Mouse (Mus musculus) neural tube, embryonic 14.5 days (tissue): Measurements from ENCODE around the gene Nipa1. TPM values are rescaled to one million over a fixed set of nuclear protein-coding genes. Genes with fewer than 3 reads are reported as not detected.

Source experiments
- ATAC-seq: fragments of 200-750 bp; cut with Nextera tagmentation; 2 replicates; pipeline ENCODE4 v1.8.0; 2017; ENCODE audit warnings: low read depth, mild to moderate bottlenecking, moderate TSS enrichment, moderate library complexity
- H3K27ac ChIP-seq: fragments of 300-500 bp; sonication (generic); 2 replicates; pipeline ENCODE4 v1.5.1; 2014; ENCODE audit warnings: low read depth, mild to moderate bottlenecking, control low read depth, low read length, moderate library complexity, mixed read lengths
- H3K27me3 ChIP-seq: fragments of 300-500 bp; sonication (generic); 2 replicates; pipeline ENCODE4 v1.6.1; 2014; ENCODE audit warnings: low read length; ENCODE audit not compliant: control insufficient read depth, insufficient read depth
- H3K36me3 ChIP-seq: fragments of 300-500 bp; sonication (generic); 2 replicates; pipeline ENCODE4 v1.6.1; 2014; ENCODE audit warnings: low read length, mixed read lengths; ENCODE audit not compliant: control insufficient read depth, insufficient read depth
- H3K4me1 ChIP-seq: fragments of 300-500 bp; sonication (generic); 2 replicates; pipeline ENCODE4 v1.6.1; 2014; ENCODE audit warnings: low read length; ENCODE audit not compliant: control insufficient read depth, insufficient read depth
- H3K4me2 ChIP-seq: fragments of 300-500 bp; sonication (generic); 2 replicates; pipeline ENCODE4 v1.6.1; 2014; ENCODE audit warnings: mild to moderate bottlenecking, low read depth, low read length, control low read depth
- H3K4me3 ChIP-seq: fragments of 300-500 bp; sonication (generic); 2 replicates; pipeline ENCODE4 v1.5.1; 2014; ENCODE audit warnings: low read depth, low read length, control low read depth, mixed read lengths
- H3K9ac ChIP-seq: fragments of 300-500 bp; sonication (generic); replicated peaks from 2 replicates; pipeline ENCODE4 v1.6.1; 2014; ENCODE audit warnings: low read depth, mild to moderate bottlenecking, control low read depth, low read length, mixed read lengths
- H3K9me3 ChIP-seq: fragments of 300-500 bp; sonication (generic); 2 replicates; pipeline ENCODE4 v1.6.1; 2016; ENCODE audit warnings: low read length; ENCODE audit not compliant: control insufficient read depth
- WGBS: fragments of 180-500 bp; shearing (Covaris S2); extraction: QIAGEN DNeasy Blood & Tissue Kit; methylation state at CpG from one replicate; pipeline ENCODE4 v1.1.7; 2014; 5-methylcytosine and 5-hydroxymethylcytosine counted together
- polyA plus RNA-seq: library from polyadenylated mRNA; unstranded; fragments of >200 nt; fragmentation: Nextera tagmentation; extraction: Ambion mirVana; gene quantifications from 2 replicates; pipeline ENCODE4 v1.2.1, GENCODE M21; 2014

Nipa1 gene
- polyA plus RNA-seq, 1 experiment from 2014 or later: 23.9 TPM

DNA sequence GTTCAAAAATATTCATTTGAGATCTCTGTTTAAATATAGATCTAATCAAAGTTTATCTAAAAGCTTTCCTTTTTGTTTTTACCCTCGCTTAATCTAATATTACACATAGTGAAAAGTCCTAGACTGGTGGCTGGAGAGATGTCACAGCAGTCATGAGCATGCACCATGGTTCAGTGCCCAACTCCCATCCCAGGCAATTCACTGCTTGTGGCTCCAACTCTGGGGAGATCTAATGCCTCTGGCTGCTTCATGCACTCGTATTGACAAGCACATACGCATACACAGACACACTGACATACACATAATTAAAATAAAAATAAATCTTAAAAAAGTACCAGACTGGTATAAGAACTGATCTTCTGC is 24.5 kb upstream of the Nipa1 start:
- Histone ChIP-seq H3K4me2 (no peak overlapping the region), H3K4me1 (no peaks in the 10 kb centered on the region; the same call in 1 of the 2 replicates), H3K27me3 (no peaks in the 10 kb centered on the region), H3K9me3 (no peaks in the 10 kb centered on the region), H3K9ac (no peak overlapping the region), H3K4me3 (no peak overlapping the region), H3K36me3 (no peaks in the 10 kb centered on the region), H3K27ac (no peak overlapping the region)
- no peak for ATAC-seq
- WGBS: 78% methylated on average over 3 of the region's 3 CpGs

DNA sequence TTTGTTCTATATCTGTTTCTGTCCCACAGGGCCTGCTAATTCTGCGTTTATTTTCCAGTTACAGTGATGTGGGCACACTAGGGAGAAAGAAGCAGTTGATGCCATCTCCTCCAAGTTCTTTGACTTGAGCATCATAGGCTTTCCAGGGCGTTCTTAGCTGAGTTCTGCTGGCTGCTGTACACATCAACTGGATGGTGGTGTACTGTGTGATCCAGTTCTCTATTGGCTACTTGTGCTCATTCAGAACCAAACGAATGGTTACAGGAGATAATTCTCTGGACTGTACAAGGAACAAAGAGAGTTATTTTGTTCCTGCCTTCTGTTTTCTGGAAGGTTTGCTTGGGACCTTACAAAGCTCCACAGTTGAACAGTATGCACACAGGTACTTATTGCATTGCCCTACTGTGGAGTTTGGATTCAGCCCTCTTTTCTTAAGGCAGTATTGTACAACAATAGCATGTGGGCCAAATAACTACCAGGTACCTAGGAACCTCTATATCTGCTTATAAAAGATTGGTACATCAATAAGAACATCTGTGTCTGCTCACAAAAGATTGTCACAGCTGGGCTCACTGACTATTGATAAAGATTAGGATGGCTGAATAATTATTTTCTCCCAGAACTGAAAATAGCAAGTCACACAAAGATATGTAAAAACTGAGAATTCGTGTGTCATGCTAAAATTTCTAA is 24.0 kb upstream of the Nipa1 start:
- H3K9ac ChIP-seq: no peak overlapping the region
- no peaks in the 10 kb centered on the region for H3K36me3 ChIP-seq
- no peaks in the 10 kb centered on the region for H3K27me3 ChIP-seq
- no peak for ATAC-seq
- no peak overlapping the region for H3K4me3 ChIP-seq
- H3K9me3 ChIP-seq: no peaks in the 10 kb centered on the region
- no peak overlapping the region for H3K27ac ChIP-seq
- H3K4me1 ChIP-seq: no peaks in the 10 kb centered on the region
- no peak overlapping the region for H3K4me2 ChIP-seq
- 74% methylated on average over 4 of the region's 4 CpGs for WGBS

DNA sequence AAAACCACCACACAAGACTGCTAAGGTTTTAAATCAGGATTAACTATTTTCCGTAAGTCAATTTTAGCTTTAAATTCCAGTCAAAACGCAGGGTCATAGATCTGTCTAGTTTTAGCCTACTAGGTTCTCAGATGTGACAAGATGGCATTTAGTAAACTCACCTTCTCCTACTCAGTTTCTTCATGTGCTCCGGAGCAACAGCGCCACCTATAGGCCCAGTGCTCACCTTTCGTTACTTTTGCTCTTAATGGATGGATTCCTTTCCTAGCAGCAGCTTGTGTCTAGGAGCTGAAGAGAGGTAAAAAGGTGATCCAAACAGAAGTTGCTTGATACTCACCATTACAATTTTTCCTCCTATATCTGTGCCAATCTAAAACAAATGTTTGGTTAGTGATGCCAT is 22.6 kb upstream of the Nipa1 start:
- no peaks in the 10 kb centered on the region for H3K9me3 ChIP-seq
- WGBS: 12% methylated on average over 5 of the region's 5 CpGs
- H3K4me1 ChIP-seq: no peaks in the 10 kb centered on the region
- no peaks in the 10 kb centered on the region for H3K27me3 ChIP-seq
- H3K9ac ChIP-seq: no peak overlapping the region
- no peak overlapping the region for H3K4me2 ChIP-seq
- no peak overlapping the region for H3K27ac ChIP-seq
- no peak overlapping the region for H3K4me3 ChIP-seq
- no peaks in the 10 kb centered on the region for H3K36me3 ChIP-seq
- peak; percentile 58; the same call in 1 of the 2 replicates for ATAC-seq

DNA sequence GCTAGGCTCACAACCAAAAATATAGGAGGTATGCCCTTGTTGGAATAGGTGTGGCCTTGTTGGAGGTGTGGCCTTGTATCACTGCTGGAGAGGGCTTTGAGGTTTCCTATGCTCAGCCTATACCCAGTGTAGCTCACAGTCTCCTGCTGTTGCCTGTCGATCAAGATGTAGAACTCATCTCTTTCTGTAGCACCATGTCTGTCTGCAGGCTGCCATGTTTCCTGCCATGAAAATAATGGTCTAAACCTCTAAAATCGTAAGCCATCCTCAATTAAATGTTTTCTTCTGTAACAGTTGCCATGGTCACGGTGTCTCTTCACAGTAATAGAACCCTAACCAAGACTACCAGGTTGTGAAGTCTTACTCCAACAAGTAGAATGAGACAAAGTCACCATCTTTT is 3.8 kb upstream of the Nipa1 start:
- WGBS: 84% methylated on average over 3 of the region's 3 CpGs
- Histone ChIP-seq H3K27me3 (no peaks in the 10 kb centered on the region), H3K4me3 (no peak overlapping the region), H3K4me1 (peaks cover 5% of the 10 kb centered on the region; the same call in 1 of the 2 replicates), H3K4me2 (no peak overlapping the region), H3K9ac (no peak overlapping the region), H3K27ac (no peak overlapping the region), H3K9me3 (no peaks in the 10 kb centered on the region), H3K36me3 (no peaks in the 10 kb centered on the region)
- no peak for ATAC-seq

GRCm38 (mm10) chr7:56018972-56019929 is 503 bp downstream of the Nipa1 start:
- Histone ChIP-seq H3K27ac (peak overlapping the region; percentile 85), H3K4me3 (peak overlapping the region; percentile 75), H3K36me3 (no peaks in the 10 kb centered on the region), H3K4me2 (peak overlapping the region; percentile 60), H3K27me3 (no peaks in the 10 kb centered on the region), H3K4me1 (peaks cover 10% of the 10 kb centered on the region; the same call in 1 of the 2 replicates), H3K9ac (peak overlapping the region; percentile 82), H3K9me3 (no peaks in the 10 kb centered on the region)
- WGBS: under 1% methylated on average over 64 of the region's 71 CpGs
- peak; percentile 94 for ATAC-seq

DNA sequence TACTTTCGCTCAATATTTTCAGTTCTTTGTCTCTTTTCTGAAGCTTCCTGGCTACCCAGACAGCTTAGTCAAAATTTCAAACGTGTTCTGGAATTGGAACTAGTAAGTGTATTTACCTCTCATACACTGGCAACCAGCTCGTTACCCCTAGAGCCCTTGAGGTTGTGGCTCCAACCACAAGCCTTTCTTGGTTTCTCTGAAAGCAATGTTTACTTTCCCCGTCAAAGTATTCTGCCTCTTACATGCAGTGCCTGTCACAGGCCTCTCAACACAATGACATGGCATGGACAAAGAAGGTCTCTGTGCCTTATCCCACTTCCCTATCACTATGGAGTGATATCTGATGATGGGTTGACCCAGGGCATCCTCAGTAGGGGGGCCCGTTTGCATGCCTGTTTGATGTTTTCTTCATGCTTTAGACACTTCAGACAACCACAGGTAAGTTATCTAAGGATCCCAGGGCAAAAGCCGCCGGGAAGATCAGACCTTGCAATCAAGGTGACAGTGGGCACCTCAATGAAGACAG is 1.2 kb downstream of the Nipa1 start:
- Histone ChIP-seq H3K9ac (peak overlapping the region; percentile 82), H3K4me3 (peak overlapping the region; percentile 75), H3K27ac (peak overlapping the region; percentile 85), H3K4me1 (peaks cover 10% of the 10 kb centered on the region; the same call in 1 of the 2 replicates), H3K4me2 (peak overlapping the region; percentile 60), H3K9me3 (no peaks in the 10 kb centered on the region), H3K27me3 (no peaks in the 10 kb centered on the region), H3K36me3 (no peaks in the 10 kb centered on the region)
- WGBS: 56% methylated on average over 7 of the region's 7 CpGs
- ATAC-seq: no peak

DNA sequence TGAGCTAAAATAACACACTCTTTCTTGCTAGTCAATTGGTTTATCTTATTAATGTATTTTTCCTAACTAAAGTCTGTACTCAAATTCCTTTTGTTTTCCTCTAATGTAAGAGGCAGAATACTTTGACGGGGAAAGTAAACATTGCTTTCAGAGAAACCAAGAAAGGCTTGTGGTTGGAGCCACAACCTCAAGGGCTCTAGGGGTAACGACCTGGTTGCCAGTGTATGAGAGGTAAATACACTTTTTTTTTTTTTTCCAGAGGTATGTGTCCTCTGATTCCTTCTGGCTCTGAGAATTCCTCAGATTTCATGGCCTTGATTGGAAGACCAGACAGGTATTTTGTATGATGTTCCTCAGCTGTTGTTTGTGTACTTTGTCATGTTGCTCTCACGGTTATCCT is 2.0 kb downstream of the Nipa1 start:
- H3K4me3 ChIP-seq: 0 out of 2 replicates have a peak overlapping the region, but pooled peaks have one; percentile 75
- H3K4me2 ChIP-seq: peak overlapping the region; percentile 60; the same call in 1 of the 2 replicates

DNA sequence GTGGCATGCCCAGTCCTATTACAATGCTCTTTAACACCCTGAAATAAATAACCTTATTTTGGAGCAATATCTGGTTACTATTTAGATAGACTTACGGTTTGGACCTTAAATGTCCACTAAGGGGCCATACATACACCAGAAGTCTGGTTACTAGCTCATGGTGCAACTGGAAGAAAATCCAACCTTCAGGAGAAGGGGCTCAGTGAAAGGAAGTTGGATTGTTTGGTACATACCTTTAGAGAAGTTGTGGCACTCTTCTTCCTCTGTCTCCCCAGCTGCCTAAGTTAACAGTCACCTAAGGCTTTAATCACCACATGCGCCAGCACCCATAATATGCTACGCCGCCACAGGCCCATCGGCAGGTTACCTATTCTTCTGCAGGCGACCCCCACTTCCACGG is 3.9 kb downstream of the Nipa1 start:
- no peak for ATAC-seq

More for the DNA sequence above, 2.0 kb downstream of the Nipa1 start:
- Histone ChIP-seq H3K27ac (no peak overlapping the region), H3K9me3 (no peaks in the 10 kb centered on the region), H3K36me3 (no peaks in the 10 kb centered on the region), H3K27me3 (no peaks in the 10 kb centered on the region), H3K4me1 (peaks cover 10% of the 10 kb centered on the region; the same call in 1 of the 2 replicates), H3K9ac (no peak overlapping the region)
- ATAC-seq: no peak
- 82% methylated on average over 3 of the region's 3 CpGs for WGBS

More for the DNA sequence above, 3.9 kb downstream of the Nipa1 start:
- Histone ChIP-seq H3K9me3 (no peaks in the 10 kb centered on the region), H3K4me3 (no peak overlapping the region), H3K36me3 (no peaks in the 10 kb centered on the region), H3K4me1 (peaks cover 10% of the 10 kb centered on the region; the same call in 1 of the 2 replicates), H3K9ac (no peak overlapping the region), H3K27me3 (no peaks in the 10 kb centered on the region), H3K4me2 (no peak overlapping the region), H3K27ac (no peak overlapping the region)
- WGBS: 97% methylated on average over 7 of the region's 7 CpGs
